Mouse (Mus musculus) midbrain, embryonic 12.5 days (tissue): ENCODE results near the gene L1cam. TPM values are rescaled to one million over a fixed set of nuclear protein-coding genes. Genes with fewer than 3 reads are reported as not detected.

Experiments used
- ATAC-seq: fragments of 200-750 bp; cut with Nextera tagmentation; 2 replicates; pipeline ENCODE4 v1.8.0; 2017; ENCODE audit warnings: low read depth, moderate TSS enrichment, moderate library complexity; ENCODE audit not compliant: low FRiP score
- H3K27ac ChIP-seq: fragments of 300-500 bp; sonication (generic); replicated peaks from 2 replicates; pipeline ENCODE4 v1.5.1; 2016; ENCODE audit warnings: mild to moderate bottlenecking
- H3K27me3 ChIP-seq: fragments of 300-500 bp; sonication (generic); 2 replicates; pipeline ENCODE4 v1.6.1; 2016; ENCODE audit warnings: mild to moderate bottlenecking
- H3K36me3 ChIP-seq: fragments of 300-500 bp; sonication (generic); 2 replicates; pipeline ENCODE4 v1.6.1; 2016
- H3K4me1 ChIP-seq: fragments of 300-500 bp; sonication (generic); 2 replicates; pipeline ENCODE4 v1.6.1; 2016
- H3K4me2 ChIP-seq: fragments of 300-500 bp; sonication (generic); replicated peaks from 2 replicates; pipeline ENCODE4 v1.6.1; 2016; ENCODE audit warnings: mild to moderate bottlenecking, moderate library complexity
- H3K4me3 ChIP-seq: fragments of 300-500 bp; sonication (generic); 2 replicates; pipeline ENCODE4 v1.5.1; 2016; ENCODE audit warnings: mild to moderate bottlenecking
- H3K9ac ChIP-seq: fragments of 300-500 bp; sonication (generic); replicated peaks from 2 replicates; pipeline ENCODE4 v1.6.1; 2016; ENCODE audit warnings: mild to moderate bottlenecking, moderate library complexity
- H3K9me3 ChIP-seq: fragments of 300-500 bp; sonication (generic); 2 replicates; pipeline ENCODE4 v1.6.1; 2016; ENCODE audit warnings: mild to moderate bottlenecking
- WGBS: fragments of 180-500 bp; shearing (Covaris S2); methylation state at CpG from one replicate; pipeline ENCODE4 v1.1.7; 2016; 5-methylcytosine and 5-hydroxymethylcytosine counted together
- polyA plus RNA-seq: library from polyadenylated mRNA; unstranded; fragments of >200 nt; fragmentation: Nextera tagmentation; extraction: Ambion mirVana; gene quantifications from 2 replicates; pipeline ENCODE4 v1.2.1, GENCODE M21; 2016

The L1cam gene
- polyA plus RNA-seq, 1 experiment from 2014 or later: 34.9 TPM

- Histone ChIP-seq H3K36me3 (no peaks in the 10 kb centered on the region), H3K4me1 (no peaks in the 10 kb centered on the region), H3K9me3 (no peaks in the 10 kb centered on the region), H3K27me3 (no peaks in the 10 kb centered on the region; the same call in 1 of the 2 replicates), H3K9ac (no peak overlapping the region), H3K4me2 (no peak overlapping the region), H3K27ac (no peak overlapping the region), H3K4me3 (no peak overlapping the region)
- no peak for ATAC-seq
- 76% methylated on average over 2 of the region's 2 CpGs for WGBS
Measured at GRCm38 (mm10) chrX:73911588-73911987, 15.7 kb upstream of the L1cam start.

- no peak for ATAC-seq
- Histone ChIP-seq H3K4me2 (peak overlapping the region; percentile 38), H3K9ac (no peak overlapping the region), H3K9me3 (no peaks in the 10 kb centered on the region), H3K36me3 (no peaks in the 10 kb centered on the region), H3K4me1 (no peaks in the 10 kb centered on the region), H3K27ac (no peak overlapping the region), H3K27me3 (no peaks in the 10 kb centered on the region; the same call in 1 of the 2 replicates), H3K4me3 (peak overlapping the region; percentile 10; the same call in 1 of the 2 replicates)
- WGBS: 23% methylated on average over 19 of the region's 26 CpGs
Measured at GRCm38 (mm10) chrX:73911156-73911555, 15.3 kb upstream of the L1cam start.

DNA sequence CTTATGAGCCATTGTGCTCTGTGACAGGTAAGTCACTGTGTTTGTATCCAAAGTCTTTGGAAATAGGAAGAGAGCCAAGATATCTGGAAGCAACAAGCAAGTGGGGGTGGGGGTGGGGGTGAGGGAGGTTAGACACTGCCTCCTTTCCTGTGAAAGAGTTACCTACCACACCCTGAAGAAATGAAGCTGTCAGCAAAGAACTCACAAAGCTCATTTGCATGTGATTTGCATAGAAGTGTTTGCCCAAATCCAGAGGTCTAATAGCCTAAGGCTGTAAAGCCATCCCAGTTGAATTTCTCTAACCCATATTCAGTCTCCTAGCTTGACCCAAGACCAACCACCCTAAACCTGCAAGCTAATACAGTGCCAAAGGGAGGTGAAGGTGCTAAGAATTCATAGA, 14.5 kb upstream of the L1cam start:
- H3K36me3 ChIP-seq: no peaks in the 10 kb centered on the region
- H3K4me2 ChIP-seq: no peak overlapping the region
- no peak overlapping the region for H3K27ac ChIP-seq
- H3K4me1 ChIP-seq: no peaks in the 10 kb centered on the region
- no peaks in the 10 kb centered on the region; the same call in 1 of the 2 replicates for H3K27me3 ChIP-seq
- no peak overlapping the region for H3K9ac ChIP-seq
- ATAC-seq: no peak
- no peaks in the 10 kb centered on the region for H3K9me3 ChIP-seq
- no peak overlapping the region for H3K4me3 ChIP-seq

DNA sequence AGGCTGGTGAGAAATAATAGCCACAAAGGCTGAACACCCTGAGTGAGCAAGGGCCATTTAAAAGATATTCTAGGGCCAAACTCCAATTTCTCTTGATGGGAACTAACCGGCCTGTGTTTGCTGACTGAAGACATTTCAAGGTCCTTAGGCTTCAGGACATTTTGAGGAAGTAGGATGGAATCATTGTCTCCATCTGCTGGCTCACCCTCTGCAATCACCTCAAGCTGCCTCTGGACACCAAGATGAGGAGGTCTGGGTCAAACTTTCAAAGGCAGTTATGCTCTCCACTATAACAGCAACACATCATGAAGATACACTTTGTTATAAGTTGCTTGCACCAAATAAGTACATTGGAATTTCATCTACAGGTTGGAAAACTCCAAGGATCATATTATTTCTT, 14.1 kb upstream of the L1cam start:
- no peak overlapping the region for H3K9ac ChIP-seq
- no peaks in the 10 kb centered on the region for H3K9me3 ChIP-seq
- no peaks in the 10 kb centered on the region; the same call in 1 of the 2 replicates for H3K27me3 ChIP-seq
- H3K36me3 ChIP-seq: no peaks in the 10 kb centered on the region
- no peak overlapping the region for H3K27ac ChIP-seq
- ATAC-seq: no peak
- H3K4me2 ChIP-seq: no peak overlapping the region
- no peaks in the 10 kb centered on the region for H3K4me1 ChIP-seq
- WGBS: 72% methylated on average over 1 of the region's 1 CpGs
- no peak overlapping the region for H3K4me3 ChIP-seq

- no peak for ATAC-seq
- Histone ChIP-seq H3K27ac (no peak overlapping the region), H3K36me3 (no peaks in the 10 kb centered on the region), H3K4me2 (no peak overlapping the region), H3K9ac (no peak overlapping the region), H3K27me3 (no peaks in the 10 kb centered on the region), H3K4me3 (no peak overlapping the region), H3K4me1 (no peaks in the 10 kb centered on the region), H3K9me3 (no peaks in the 10 kb centered on the region)
- WGBS: 73% methylated on average over 3 of the region's 3 CpGs
Measured at GRCm38 (mm10) chrX:73897959-73898358, 2.1 kb upstream of the L1cam start.

- no peak for ATAC-seq
- H3K9ac ChIP-seq: no peak overlapping the region
- WGBS: 91% methylated on average over 14 of the region's 14 CpGs
- no peak overlapping the region for H3K4me2 ChIP-seq
- no peaks in the 10 kb centered on the region for H3K4me1 ChIP-seq
- H3K4me3 ChIP-seq: no peak overlapping the region
- no peaks in the 10 kb centered on the region for H3K27me3 ChIP-seq
- H3K36me3 ChIP-seq: no peaks in the 10 kb centered on the region
- H3K27ac ChIP-seq: no peak overlapping the region
- H3K9me3 ChIP-seq: no peaks in the 10 kb centered on the region
Measured at GRCm38 (mm10) chrX:73892833-73893232, 3.1 kb downstream of the L1cam start.

DNA sequence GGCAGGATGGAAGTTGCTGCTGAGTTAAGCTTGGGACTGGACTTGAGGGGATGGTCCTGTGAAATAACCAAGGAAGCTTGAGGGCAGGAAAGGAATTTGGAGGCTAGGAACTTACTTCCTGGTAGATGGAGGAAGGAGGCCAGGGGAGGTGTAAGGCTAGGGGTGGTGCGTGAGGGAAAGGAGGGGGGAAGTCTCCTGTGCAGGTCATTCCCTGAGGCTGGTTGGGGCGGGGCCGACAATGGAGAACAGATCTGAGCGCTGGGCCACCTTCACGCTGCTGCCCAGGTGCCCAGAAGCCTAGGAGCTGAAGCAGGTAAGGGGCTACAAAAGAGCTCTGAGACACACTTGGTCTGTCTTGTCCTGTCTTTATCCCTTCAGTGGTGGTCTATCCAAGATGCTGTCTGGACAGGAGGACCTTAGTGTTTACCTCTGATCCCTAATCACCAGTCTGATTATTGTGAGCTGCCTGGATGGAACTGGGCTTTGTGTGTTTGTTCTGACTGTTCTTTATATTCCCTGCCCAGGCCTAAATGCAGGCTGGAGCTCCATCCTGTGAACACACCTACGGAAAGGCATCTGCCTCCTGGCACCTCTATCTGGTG, 4.3 kb downstream of the L1cam start, which contains the start of gene Avpr2:
TSS of gene Avpr2 (plus strand) at position 552 of the 602 bp plus-strand sequence.
- Histone ChIP-seq H3K4me1 (no peaks in the 10 kb centered on the region), H3K27me3 (no peaks in the 10 kb centered on the region), H3K4me3 (no peak within 1 kb of the TSS), H3K9me3 (no peaks in the 10 kb centered on the region), H3K4me2 (no peak within 1 kb of the TSS), H3K9ac (no peak within 1 kb of the TSS), H3K27ac (no peak within 1 kb of the TSS), H3K36me3 (no peaks in the 10 kb centered on the region)
- WGBS: 84% methylated on average over 6 of the region's 6 CpGs
- ATAC-seq: no peak

DNA sequence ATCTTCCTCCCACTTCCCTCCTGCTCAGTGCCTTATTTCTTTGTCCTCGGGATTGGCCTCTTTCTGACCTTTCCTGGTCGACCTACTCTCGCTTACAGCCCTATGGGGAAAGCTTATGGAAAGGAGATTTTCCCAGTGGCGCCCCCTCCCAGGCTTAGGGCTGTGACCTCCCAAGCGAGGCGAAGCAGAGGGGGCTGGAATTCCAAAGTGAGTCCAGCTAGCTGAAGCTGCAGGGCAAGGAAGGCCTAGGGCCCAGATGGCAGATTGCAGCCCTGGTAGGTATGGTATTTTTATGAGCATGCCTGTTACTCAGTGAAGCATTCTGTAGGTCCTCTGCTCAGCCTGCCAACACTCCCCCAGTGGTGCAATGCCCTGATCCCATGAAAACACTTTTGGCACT, 14.4 kb downstream of the L1cam start:
- H3K4me3 ChIP-seq: no peak overlapping the region
- H3K36me3 ChIP-seq: no peaks in the 10 kb centered on the region
- 22% methylated on average over 6 of the region's 6 CpGs for WGBS
- H3K27ac ChIP-seq: no peak overlapping the region
- peak; percentile 31; the same call in 1 of the 2 replicates for ATAC-seq
- no peaks in the 10 kb centered on the region for H3K9me3 ChIP-seq
- H3K9ac ChIP-seq: no peak overlapping the region
- peaks cover 23% of the 10 kb centered on the region for H3K27me3 ChIP-seq
- peak overlapping the region; percentile 63; the same call in 1 of the 2 replicates for H3K4me2 ChIP-seq
- no peaks in the 10 kb centered on the region for H3K4me1 ChIP-seq

DNA sequence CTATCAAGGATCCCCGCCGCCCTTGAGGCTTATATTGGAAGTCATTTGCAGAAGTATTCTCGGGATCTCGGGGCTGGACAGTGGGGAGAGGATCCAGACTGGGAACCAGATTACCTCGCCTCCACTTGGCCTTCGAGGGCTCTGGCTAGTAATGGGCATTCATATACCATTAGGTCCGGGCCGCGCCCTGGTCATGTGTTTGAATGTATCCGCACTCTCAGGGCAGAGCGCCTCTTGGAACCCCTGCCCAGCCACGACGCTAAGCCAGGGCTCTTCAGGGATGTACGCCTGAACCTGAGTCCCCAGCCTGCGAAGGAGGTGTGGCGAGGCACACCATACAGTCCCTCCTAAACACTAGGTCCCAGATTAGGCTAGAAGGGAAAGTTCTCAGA, 14.9 kb downstream of the L1cam start:
- Histone ChIP-seq H3K27me3 (peaks cover 23% of the 10 kb centered on the region), H3K4me2 (peak overlapping the region; percentile 63), H3K4me1 (no peaks in the 10 kb centered on the region), H3K9ac (peak overlapping the region; percentile 60; the same call in 1 of the 2 replicates), H3K9me3 (no peaks in the 10 kb centered on the region), H3K36me3 (no peaks in the 10 kb centered on the region), H3K27ac (no peak overlapping the region), H3K4me3 (peak overlapping the region; percentile 49)
- 12% methylated on average over 16 of the region's 16 CpGs for WGBS
- ATAC-seq: peak; percentile 55

DNA sequence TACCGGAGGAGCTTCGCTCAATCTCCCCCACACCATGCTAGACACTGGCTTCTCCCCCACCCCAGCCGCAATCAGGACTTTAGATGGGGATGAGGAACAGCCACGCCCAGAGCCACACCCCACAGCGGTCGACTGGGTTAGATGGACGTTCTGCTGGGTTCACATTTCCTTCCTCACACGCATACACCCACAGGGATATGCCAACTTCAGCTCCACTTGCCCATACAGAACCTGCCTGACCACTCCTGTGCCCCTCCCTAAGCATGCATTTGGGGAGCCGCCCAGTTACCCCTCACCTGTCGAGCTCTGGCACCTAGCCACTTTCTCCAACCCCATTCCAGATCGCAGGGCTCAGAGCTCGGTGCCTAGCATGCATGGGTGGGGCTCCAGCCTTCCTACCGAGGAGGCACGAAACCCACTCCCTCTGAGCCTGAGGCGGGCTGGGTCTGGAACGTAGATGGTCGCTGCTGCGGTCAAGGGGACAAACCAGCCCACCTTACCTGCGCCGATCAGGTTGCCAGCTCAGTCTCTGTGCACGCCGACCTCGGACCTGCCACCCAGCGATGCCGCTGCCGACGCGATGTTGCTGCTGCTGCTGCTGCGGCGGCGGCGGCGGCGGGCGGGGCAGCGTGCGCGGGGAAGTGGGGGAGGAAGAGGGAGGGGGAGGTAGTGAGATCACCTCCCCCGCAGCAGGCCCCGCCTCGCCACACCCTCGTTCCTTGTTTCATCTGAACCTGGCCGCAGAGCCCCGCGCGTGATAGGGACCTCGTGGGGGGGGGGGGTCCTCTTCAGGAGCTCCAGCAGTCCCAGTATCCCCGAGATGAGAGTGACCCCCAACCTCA, 15.5 kb downstream of the L1cam start:
- Histone ChIP-seq H3K9ac (peak overlapping the region; percentile 60), H3K27ac (no peak overlapping the region; the same call in 1 of the 2 replicates), H3K4me1 (no peaks in the 10 kb centered on the region), H3K4me3 (peak overlapping the region; percentile 49), H3K9me3 (no peaks in the 10 kb centered on the region), H3K4me2 (peak overlapping the region; percentile 63), H3K36me3 (no peaks in the 10 kb centered on the region), H3K27me3 (peaks cover 23% of the 10 kb centered on the region)
- WGBS: 19% methylated on average over 42 of the region's 48 CpGs
- peak; percentile 58 for ATAC-seq

- ATAC-seq: no peak
- Histone ChIP-seq H3K4me3 (no peak overlapping the region), H3K36me3 (no peaks in the 10 kb centered on the region)
Measured at GRCm38 (mm10) chrX:73877014-73877413, 18.9 kb downstream of the L1cam start.

DNA sequence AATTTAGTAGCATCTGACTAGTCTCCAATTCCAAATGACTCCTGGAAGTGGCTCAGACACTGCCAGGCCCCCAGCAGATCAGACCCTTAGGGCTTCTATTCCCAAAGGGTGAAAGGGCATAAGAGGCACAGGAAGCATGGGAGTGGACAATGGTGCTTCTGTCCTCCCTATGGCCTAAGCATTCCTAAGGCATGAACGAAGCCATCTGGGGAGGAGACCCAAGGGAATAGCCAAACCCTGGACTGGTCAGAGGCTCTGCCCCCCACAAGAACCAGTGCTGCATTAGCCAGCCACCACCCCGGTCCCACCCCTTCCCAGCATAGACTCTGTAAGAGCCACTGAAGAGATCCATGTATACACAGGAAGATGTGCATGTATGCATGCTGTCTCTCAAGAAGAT, 20.0 kb downstream of the L1cam start:
- H3K4me2 ChIP-seq: peak overlapping the region; percentile 13; the same call in 1 of the 2 replicates
- H3K4me1 ChIP-seq: no peaks in the 10 kb centered on the region
- 72% methylated on average over 2 of the region's 2 CpGs for WGBS
- H3K9ac ChIP-seq: no peak overlapping the region
- no peaks in the 10 kb centered on the region for H3K9me3 ChIP-seq
- no peak overlapping the region for H3K27ac ChIP-seq
- no peak overlapping the region for H3K4me3 ChIP-seq
- H3K36me3 ChIP-seq: no peaks in the 10 kb centered on the region
- peaks cover 18% of the 10 kb centered on the region for H3K27me3 ChIP-seq
- no peak for ATAC-seq

More at GRCm38 (mm10) chrX:73877014-73877413, 18.9 kb downstream of the L1cam start:
- WGBS: 83% methylated on average over 1 of the region's 1 CpGs
- H3K9me3 ChIP-seq: no peaks in the 10 kb centered on the region
- peak overlapping the region; percentile 13; the same call in 1 of the 2 replicates for H3K4me2 ChIP-seq
- H3K27me3 ChIP-seq: peaks cover 23% of the 10 kb centered on the region
- H3K9ac ChIP-seq: no peak overlapping the region
- H3K27ac ChIP-seq: no peak overlapping the region
- H3K4me1 ChIP-seq: no peaks in the 10 kb centered on the region
